Mouse (Mus musculus): ENCODE measurements around the gene Cd320. TPM values are rescaled to one million over a fixed set of nuclear protein-coding genes. Genes with fewer than 3 reads are reported as not detected.

Gene Cd320
- polyA plus RNA-seq (2014; fragmentation: Nextera tagmentation; extraction: Ambion mirVana) = 73.7 and 76.1 TPM in 2 replicates

DNA sequence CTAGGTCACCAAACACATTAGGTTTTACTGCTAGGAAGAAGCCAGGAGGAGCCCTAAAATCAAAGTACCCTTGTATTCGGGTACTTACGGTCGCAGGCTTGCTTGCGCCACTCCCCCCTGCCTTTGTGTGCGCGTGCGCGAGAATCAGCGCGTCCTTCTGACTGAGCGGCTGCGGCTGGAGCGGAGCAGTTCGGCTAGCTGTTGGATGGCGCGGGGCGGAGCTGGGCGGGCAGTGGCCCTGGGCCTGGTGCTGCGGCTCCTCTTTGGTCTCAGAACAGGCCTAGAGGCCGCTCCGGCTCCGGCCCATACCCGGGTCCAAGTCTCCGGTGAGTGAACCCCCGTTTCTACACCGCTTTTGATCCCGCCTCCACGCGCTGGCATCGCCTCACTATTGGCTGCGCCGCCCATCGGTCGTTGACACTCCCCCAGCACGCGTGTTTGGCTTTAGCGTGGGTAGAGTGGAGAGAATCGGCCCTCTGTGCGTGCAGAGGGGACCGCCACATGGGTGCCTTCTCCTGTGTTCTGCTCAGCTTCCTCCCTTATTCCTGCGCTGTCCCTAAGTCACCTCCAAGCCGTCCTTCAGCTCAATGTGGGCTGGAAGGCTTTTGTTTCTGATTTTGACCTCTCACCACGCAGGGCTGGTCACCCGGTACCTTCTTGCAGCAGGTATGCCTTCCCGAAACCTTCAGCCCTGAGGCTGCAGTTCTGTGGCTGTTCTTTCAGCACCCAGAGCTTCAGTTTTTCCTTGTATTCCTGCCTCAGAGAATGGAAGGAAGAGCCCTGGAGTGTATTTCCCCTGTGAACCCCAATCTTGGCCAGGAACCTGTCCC lies at the start of gene Cd320:
Gene Cd320 (plus strand): TSS at position 126 of the 830 bp plus-strand sequence.
- Histone ChIP-seq H3K4me2 (replicated peaks; ENCODE audit: low read depth, low read length) (peak within 1 kb of the TSS; percentile 88), H3K27ac (ENCODE audit: low read depth, low read length) (peak within 1 kb of the TSS; percentile 70), H3K9me3 (ENCODE audit: control insufficient read depth, low read length) (no peaks in the 10 kb centered on the region), H3K36me3 (ENCODE audit: control insufficient read depth, insufficient read depth, low read length) (0 out of 2 replicates have a peak, but pooled peaks cover 2% of the 10 kb centered on the region), H3K4me3 (ENCODE audit: low read depth, low read length) (peak within 1 kb of the TSS; percentile 80), H3K27me3 (ENCODE audit: control insufficient read depth, insufficient read depth, low read length) (no peaks in the 10 kb centered on the region), H3K4me1 (replicated peaks; ENCODE audit: control insufficient read depth, insufficient read depth, low read length) (peaks cover 8% of the 10 kb centered on the region), H3K9ac (ENCODE audit: low read depth, low read length) (peak within 1 kb of the TSS; percentile 76)
- ATAC-seq (ENCODE audit: low FRiP score) (peak; percentile 93), DNase-seq (ENCODE audit: low spot score) (peak; percentile 95)
- 0% methylated on average over 45 of the region's 45 CpGs for WGBS

GRCm38 (mm10) chr17:33798306-33798705 lies 44.6 kb upstream of the Cd320 start:
- Histone ChIP-seq H3K9me3 (ENCODE audit: control insufficient read depth, low read length) (no peaks in the 10 kb centered on the region), H3K27me3 (ENCODE audit: control insufficient read depth, insufficient read depth, low read length) (no peaks in the 10 kb centered on the region), H3K27ac (ENCODE audit: low read depth, low read length) (no peak overlapping the region), H3K36me3 (ENCODE audit: control insufficient read depth, insufficient read depth, low read length) (no peaks in the 10 kb centered on the region), H3K4me3 (ENCODE audit: low read depth, low read length) (no peak overlapping the region), H3K9ac (ENCODE audit: low read depth, low read length) (no peak overlapping the region), H3K4me1 (replicated peaks; ENCODE audit: control insufficient read depth, insufficient read depth, low read length) (no peaks in the 10 kb centered on the region), H3K4me2 (replicated peaks; ENCODE audit: low read depth, low read length) (no peak overlapping the region)
- WGBS = 74% methylated on average over 3 of the region's 3 CpGs
- DNase-seq (ENCODE audit: low spot score) = no peak
- no peak for ATAC-seq (ENCODE audit: low FRiP score)

DNA sequence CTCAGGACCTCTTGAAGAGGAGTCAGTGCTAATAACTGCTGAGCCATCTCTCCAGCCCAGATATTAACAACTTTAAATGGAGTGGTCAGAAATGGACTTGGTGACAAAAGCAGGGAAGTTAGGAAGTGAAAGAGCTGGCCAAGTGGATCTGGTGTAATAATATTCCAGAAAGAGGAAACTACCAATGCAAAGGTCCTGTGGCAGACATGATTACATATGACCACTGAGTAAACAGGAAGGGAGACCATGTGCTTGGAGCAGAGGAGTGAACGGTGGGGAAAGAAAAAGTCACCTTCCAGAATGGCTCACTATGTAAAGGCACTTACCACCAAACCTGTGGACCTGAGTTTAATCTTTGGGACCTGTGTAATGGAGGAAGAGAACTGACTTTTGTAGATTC lies 43.6 kb upstream of the Cd320 start:
- Histone ChIP-seq H3K9me3 (ENCODE audit: control insufficient read depth, low read length) (no peaks in the 10 kb centered on the region), H3K27me3 (ENCODE audit: control insufficient read depth, insufficient read depth, low read length) (no peaks in the 10 kb centered on the region), H3K36me3 (ENCODE audit: control insufficient read depth, insufficient read depth, low read length) (no peaks in the 10 kb centered on the region), H3K4me3 (ENCODE audit: low read depth, low read length) (no peak overlapping the region), H3K9ac (ENCODE audit: low read depth, low read length) (no peak overlapping the region), H3K27ac (ENCODE audit: low read depth, low read length) (no peak overlapping the region), H3K4me1 (replicated peaks; ENCODE audit: control insufficient read depth, insufficient read depth, low read length) (no peaks in the 10 kb centered on the region), H3K4me2 (replicated peaks; ENCODE audit: low read depth, low read length) (no peak overlapping the region)
- ATAC-seq (ENCODE audit: low FRiP score) = no peak
- WGBS = 88% methylated on average over 1 of the region's 1 CpGs
- DNase-seq (ENCODE audit: low spot score) = no peak

DNA sequence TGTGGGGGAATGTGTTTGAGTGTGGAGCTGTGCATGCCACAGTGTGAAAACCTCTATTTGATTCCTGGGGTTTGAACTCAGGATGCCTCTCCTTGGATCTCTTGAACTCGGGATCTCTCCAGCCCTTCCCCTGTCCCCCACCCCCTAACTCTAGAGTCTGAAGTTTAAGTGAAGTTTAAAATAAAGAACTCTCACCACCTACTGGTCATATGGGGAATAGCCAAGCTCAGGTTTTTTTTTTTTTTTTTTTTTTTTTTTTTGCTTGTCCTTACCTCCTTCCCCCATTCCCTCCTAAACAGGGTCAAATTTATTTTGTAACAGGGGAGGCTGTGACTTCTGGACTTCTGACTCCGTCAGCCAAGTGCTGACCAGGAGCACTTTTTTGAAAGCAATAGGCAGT lies 40.7 kb upstream of the Cd320 start:
- DNase-seq (ENCODE audit: low spot score) = no peak
- no peak for ATAC-seq (ENCODE audit: low FRiP score)
- Histone ChIP-seq H3K36me3 (ENCODE audit: control insufficient read depth, insufficient read depth, low read length) (no peaks in the 10 kb centered on the region), H3K4me3 (ENCODE audit: low read depth, low read length) (no peak overlapping the region), H3K4me2 (replicated peaks; ENCODE audit: low read depth, low read length) (no peak overlapping the region), H3K27ac (ENCODE audit: low read depth, low read length) (no peak overlapping the region), H3K27me3 (ENCODE audit: control insufficient read depth, insufficient read depth, low read length) (no peaks in the 10 kb centered on the region), H3K4me1 (replicated peaks; ENCODE audit: control insufficient read depth, insufficient read depth, low read length) (no peaks in the 10 kb centered on the region), H3K9ac (ENCODE audit: low read depth, low read length) (no peak overlapping the region), H3K9me3 (ENCODE audit: control insufficient read depth, low read length) (no peaks in the 10 kb centered on the region)
- WGBS = 15% methylated on average over 2 of the region's 2 CpGs

DNA sequence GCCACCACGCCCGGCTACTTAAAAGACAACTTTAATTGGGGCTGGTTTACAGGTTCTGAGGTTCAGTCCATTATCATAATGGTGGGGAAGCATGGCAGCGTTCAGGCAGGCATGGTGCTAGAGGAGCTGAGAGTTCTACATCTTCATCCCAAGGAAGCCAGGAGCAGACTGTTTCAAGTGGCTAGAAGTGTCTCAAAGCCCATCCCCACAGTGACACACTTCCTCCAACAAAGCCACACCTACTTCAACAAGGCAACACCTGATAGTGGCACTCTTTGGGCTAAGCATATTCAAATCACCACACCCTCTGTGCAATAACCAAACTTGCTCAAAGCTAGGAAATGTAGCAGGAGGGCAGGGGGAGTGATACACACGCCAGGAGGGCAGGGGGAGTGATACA lies 38.7 kb upstream of the Cd320 start:
- WGBS = 67% methylated on average over 4 of the region's 4 CpGs
- no peaks in the 10 kb centered on the region for H3K4me1 ChIP-seq (replicated peaks; ENCODE audit: control insufficient read depth, insufficient read depth, low read length)
- H3K4me2 ChIP-seq (replicated peaks; ENCODE audit: low read depth, low read length) = no peak overlapping the region
- no peak overlapping the region for H3K4me3 ChIP-seq (ENCODE audit: low read depth, low read length)
- ATAC-seq (ENCODE audit: low FRiP score) = no peak
- H3K9ac ChIP-seq (ENCODE audit: low read depth, low read length) = no peak overlapping the region
- H3K36me3 ChIP-seq (ENCODE audit: control insufficient read depth, insufficient read depth, low read length) = no peaks in the 10 kb centered on the region
- no peaks in the 10 kb centered on the region for H3K27me3 ChIP-seq (ENCODE audit: control insufficient read depth, insufficient read depth, low read length)
- no peak overlapping the region for H3K27ac ChIP-seq (ENCODE audit: low read depth, low read length)
- DNase-seq (ENCODE audit: low spot score) = no peak
- H3K9me3 ChIP-seq (ENCODE audit: control insufficient read depth, low read length) = no peaks in the 10 kb centered on the region

DNA sequence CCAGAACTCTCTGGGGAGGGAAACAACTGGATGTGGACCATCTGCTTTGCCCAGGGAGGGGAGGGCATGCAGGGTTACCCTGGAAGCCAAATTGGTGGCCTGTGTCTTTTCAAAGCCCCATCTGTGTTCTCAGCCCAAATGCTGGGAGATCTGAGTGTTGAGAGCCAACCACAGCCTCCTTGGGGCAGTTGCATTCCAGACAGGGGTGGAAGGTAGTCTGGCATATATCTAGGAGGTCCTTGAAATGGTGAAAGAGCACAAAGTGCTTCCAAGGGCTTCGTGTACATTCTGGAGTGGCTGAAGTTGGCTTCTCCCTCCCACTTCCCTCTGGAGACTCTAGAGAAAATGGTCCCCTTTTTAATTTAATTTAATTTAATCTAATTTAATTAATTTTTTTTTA lies 38.1 kb upstream of the Cd320 start:
- no peaks in the 10 kb centered on the region for H3K27me3 ChIP-seq (ENCODE audit: control insufficient read depth, insufficient read depth, low read length)
- DNase-seq (ENCODE audit: low spot score) (no peak), ATAC-seq (ENCODE audit: low FRiP score) (no peak)
- no peak overlapping the region for H3K9ac ChIP-seq (ENCODE audit: low read depth, low read length)
- WGBS = 54% methylated on average over 1 of the region's 1 CpGs
- no peaks in the 10 kb centered on the region for H3K36me3 ChIP-seq (ENCODE audit: control insufficient read depth, insufficient read depth, low read length)
- no peaks in the 10 kb centered on the region for H3K9me3 ChIP-seq (ENCODE audit: control insufficient read depth, low read length)
- no peak overlapping the region for H3K4me2 ChIP-seq (replicated peaks; ENCODE audit: low read depth, low read length)
- H3K4me1 ChIP-seq (replicated peaks; ENCODE audit: control insufficient read depth, insufficient read depth, low read length) = no peaks in the 10 kb centered on the region
- no peak overlapping the region for H3K27ac ChIP-seq (ENCODE audit: low read depth, low read length)
- H3K4me3 ChIP-seq (ENCODE audit: low read depth, low read length) = no peak overlapping the region

DNA sequence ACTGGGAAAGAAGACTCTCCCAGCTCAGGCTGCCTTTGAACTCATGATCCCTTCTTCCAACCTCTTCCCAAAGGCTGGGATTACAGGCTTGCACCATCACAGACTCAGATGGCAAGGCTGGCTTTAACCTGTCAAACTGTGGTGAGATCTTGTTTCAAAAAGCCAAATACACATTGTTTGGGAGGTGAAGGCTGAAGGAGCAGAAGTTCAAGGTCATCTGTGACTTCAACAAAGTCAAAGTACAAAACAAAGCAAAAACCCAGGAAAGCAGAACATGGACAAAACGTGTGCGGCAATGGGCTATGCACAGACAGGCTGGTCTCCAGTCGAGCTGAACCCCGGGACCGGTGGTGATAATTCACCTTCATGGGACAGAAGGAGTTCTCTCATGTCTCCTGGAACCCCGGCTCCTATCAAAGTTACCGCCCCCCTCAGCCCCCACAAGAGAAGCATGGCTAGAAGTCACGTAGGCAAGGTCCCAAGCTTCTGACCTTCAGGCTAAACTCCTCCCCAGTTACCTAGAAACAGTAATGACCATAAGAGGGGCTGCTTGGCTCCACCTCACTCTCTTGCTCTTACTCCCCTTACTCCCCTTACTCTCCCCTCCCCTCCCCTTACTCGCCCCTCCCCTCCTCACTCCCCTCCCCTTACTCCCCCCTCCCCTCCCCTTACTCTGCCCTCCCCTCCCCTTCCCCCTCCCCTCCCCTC lies 35.6 kb upstream of the Cd320 start:
- H3K27ac ChIP-seq (ENCODE audit: low read depth, low read length) = no peak overlapping the region
- WGBS = 53% methylated on average over 8 of the region's 9 CpGs
- no peak overlapping the region for H3K4me3 ChIP-seq (ENCODE audit: low read depth, low read length)
- peaks cover 6% of the 10 kb centered on the region for H3K27me3 ChIP-seq (ENCODE audit: control insufficient read depth, insufficient read depth, low read length)
- H3K36me3 ChIP-seq (ENCODE audit: control insufficient read depth, insufficient read depth, low read length) = no peaks in the 10 kb centered on the region
- no peak for DNase-seq (ENCODE audit: low spot score)
- ATAC-seq (ENCODE audit: low FRiP score) = no peak
- no peaks in the 10 kb centered on the region for H3K9me3 ChIP-seq (ENCODE audit: control insufficient read depth, low read length)
- no peaks in the 10 kb centered on the region for H3K4me1 ChIP-seq (replicated peaks; ENCODE audit: control insufficient read depth, insufficient read depth, low read length)
- no peak overlapping the region for H3K9ac ChIP-seq (ENCODE audit: low read depth, low read length)
- H3K4me2 ChIP-seq (replicated peaks; ENCODE audit: low read depth, low read length) = no peak overlapping the region

DNA sequence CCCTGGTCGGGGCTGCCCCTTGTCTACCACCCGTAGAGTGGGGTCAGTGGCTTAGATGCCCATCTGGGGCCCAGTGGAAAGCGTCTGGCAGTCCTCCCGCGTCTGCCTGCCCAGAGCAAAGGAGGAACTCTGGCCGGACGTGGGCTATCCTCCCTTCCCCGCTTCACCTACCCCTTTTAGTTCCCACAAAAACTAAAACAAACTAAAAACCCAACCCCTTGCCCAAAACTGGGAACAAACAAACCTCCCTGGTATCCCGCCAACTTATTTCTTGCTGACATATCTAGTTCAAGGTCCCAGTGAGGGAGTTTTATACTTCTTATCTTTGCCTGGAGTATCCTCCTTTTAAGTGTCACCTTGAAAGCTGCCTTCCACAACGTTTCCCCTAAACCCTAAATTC lies 34.7 kb upstream of the Cd320 start:
- no peaks in the 10 kb centered on the region for H3K36me3 ChIP-seq (ENCODE audit: control insufficient read depth, insufficient read depth, low read length)
- DNase-seq (ENCODE audit: low spot score) (no peak), ATAC-seq (ENCODE audit: low FRiP score) (no peak)
- no peaks in the 10 kb centered on the region for H3K9me3 ChIP-seq (ENCODE audit: control insufficient read depth, low read length)
- H3K4me3 ChIP-seq (ENCODE audit: low read depth, low read length) = no peak overlapping the region
- H3K27ac ChIP-seq (ENCODE audit: low read depth, low read length) = no peak overlapping the region
- no peak overlapping the region for H3K4me2 ChIP-seq (replicated peaks; ENCODE audit: low read depth, low read length)
- peaks cover 6% of the 10 kb centered on the region for H3K27me3 ChIP-seq (ENCODE audit: control insufficient read depth, insufficient read depth, low read length)
- 39% methylated on average over 10 of the region's 10 CpGs for WGBS
- H3K4me1 ChIP-seq (replicated peaks; ENCODE audit: control insufficient read depth, insufficient read depth, low read length) = no peaks in the 10 kb centered on the region
- no peak overlapping the region for H3K9ac ChIP-seq (ENCODE audit: low read depth, low read length)
